Mouse (Mus musculus) E14TG2a.4 (cell line): ENCODE measurements around the gene Rhou.

ENCODE experiments used
- CTCF ChIP-seq: conservative IDR thresholded peaks from 2 replicates; pipeline ENCODE4 v1.5.1; 2014; ENCODE audit warnings: low read length
- POU5F1 ChIP-seq: IDR thresholded peaks from 2 replicates; pipeline ENCODE4 v1.6.1; 2014; ENCODE audit warnings: low read length, borderline replicate concordance

DNA sequence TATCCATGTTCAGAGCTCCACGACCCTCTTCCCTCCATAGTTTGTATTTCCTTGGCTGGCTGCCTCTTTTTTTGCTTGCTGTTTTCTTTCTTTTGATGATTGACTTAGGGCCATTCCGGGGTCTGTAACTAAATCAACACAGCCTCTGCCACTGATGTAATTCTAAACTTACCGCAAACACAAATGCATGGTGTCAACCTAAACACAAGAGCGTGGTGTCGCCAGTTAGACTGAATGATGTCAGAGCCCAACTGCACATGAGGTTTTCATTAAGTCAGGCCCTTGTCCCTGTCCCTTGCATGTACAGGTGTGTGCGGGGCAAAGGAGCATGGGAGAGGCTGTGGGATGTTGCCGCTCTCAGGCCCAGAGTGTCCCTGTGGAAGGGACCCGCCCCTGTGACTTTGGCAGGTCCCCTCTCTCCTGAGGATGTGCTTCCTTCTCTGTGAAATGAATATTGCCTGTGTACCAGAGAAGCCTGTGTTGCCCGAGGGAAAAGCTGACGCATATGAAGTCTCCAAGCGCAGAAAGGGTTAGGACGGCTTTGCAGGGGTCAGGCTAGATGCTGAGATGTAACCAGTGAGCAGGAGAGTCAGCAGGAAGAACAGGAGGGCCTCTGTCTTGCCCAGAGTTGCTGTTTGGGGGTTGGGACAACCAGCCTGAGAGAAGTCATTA, 46.8 kb downstream of the Rhou start:
- TF ChIP-seq CTCF (no peak), POU5F1 (no peak)
